Mouse (Mus musculus): ENCODE measurements at regions not wholly inside any gene's neighbourhood (a gene's known extent, or its start where the extent isn't known, plus 50 kb on each side); places are given as distances from the start of the nearest gene placed in this dataset.
A peak's percentile ranks its signal among the peaks of the same experiment; 100 is the strongest.

DNA sequence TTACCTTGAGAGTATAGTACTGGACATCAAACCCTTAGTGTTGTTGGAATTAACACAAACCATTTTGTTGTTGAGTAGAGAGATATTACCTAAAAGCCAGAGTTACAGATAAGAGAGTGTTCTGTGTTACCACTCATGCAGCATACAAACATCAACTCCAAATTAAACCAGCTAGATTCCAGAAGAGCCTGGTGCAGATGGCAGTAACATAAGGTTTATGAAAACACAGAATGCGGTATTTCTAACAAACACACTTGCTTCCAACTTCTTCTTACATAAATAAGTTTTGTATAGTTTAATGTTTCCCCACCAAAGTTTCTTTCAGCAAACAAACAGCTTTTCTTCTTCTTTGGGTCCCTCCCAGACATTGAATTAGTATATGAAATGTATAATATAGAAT, 675.1 kb downstream of the Adgrl2 start:
- no peak for DNase-seq

DNA sequence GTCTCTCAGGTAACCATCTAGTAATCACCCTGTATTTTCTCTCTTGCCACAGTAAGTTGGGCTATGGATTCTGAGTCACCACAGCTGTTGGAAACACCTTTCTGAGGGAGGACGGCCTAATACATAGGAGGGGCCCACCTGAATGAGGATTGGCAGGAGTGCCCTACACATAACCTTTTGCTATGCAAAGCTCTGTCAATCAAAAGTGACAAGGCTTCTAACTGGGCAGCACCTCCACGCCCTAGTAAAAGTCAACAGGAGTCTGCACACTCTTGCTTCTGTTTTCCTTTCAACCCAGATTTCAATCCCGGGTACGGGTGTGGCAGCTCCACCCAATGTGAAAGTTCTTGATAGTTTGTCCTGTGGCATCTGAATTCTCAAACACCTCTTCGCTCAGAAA, 694.8 kb downstream of the Adgrl2 start:
- DNase-seq = no peak

- DNase-seq = peak; percentile 51
Observed at GRCm38 (mm10) chr3:148278978-148279377, 711.4 kb downstream of the Adgrl2 start.

- no peak for DNase-seq
Observed at GRCm38 (mm10) chr3:148272159-148272848, 718.1 kb downstream of the Adgrl2 start.

GRCm38 (mm10) chr3:148268812-148269211, 721.5 kb downstream of the Adgrl2 start:
- DNase-seq = no peak

DNA sequence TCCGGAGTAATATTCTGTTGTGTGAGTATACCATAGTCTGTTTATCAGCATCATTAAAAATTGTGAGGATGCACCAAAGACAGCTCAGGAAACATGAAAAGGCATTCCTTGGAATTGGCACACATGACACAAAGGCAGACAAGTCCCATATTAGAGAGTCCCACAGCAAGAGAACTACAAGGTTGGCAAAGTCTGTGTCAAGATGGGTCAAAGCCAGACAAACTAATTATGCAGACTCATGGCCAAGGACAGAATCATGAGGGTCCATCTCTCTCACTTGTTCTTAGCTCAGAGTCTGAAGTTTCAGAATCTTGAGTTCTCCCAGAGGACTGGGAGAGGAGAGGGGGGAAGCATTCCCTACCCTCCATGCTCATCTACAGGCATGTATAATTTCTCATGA, 731.1 kb downstream of the Adgrl2 start:
- no peak for DNase-seq

GRCm38 (mm10) chr3:148248617-148249016, 741.7 kb downstream of the Adgrl2 start:
- DNase-seq = peak; percentile 87

GRCm38 (mm10) chr3:148246786-148247185, 743.6 kb downstream of the Adgrl2 start:
- no peak for DNase-seq

DNA sequence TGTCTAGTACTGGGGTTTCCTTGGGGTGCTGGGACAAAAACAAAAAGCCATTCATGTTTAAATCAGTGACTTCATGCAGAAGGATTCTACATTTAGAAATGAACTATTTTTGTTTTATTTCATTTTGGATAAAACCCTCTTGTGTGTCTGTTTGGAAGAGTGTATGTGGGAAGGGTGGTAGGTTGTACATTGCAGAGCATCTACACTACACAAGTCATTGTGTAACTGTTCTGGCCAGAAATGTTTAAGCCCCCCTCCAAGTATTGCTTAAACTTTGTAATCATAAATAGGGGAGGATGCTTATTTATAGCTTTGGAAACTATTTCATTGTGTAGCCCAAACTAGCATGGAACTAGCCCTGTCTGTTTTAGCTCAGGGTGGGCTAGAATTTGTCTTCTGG, 752.3 kb downstream of the Adgrl2 start:
- no peak for DNase-seq

DNA sequence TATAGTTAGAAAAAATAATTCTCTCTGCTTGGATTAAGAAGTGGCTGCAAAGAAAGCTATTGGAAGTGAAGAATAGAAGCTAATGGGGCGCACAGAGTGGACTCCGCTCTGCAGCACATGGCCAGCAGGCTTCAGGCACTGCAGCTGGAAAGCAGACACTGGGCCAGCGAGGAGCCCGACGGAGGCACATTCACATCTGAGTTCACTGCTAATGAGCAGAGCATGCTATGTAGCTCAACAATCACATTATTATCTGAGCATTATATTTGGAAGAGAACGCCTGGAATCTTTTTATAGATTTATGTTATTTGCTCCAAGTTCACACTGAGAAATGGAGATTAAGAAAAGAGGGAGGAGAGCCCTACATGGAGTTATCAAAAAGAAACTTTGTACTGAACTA, 752.8 kb downstream of the Adgrl2 start:
- DNase-seq = peak; percentile 32

GRCm38 (mm10) chr3:148233616-148234015, 756.7 kb downstream of the Adgrl2 start:
- DNase-seq = no peak

DNA sequence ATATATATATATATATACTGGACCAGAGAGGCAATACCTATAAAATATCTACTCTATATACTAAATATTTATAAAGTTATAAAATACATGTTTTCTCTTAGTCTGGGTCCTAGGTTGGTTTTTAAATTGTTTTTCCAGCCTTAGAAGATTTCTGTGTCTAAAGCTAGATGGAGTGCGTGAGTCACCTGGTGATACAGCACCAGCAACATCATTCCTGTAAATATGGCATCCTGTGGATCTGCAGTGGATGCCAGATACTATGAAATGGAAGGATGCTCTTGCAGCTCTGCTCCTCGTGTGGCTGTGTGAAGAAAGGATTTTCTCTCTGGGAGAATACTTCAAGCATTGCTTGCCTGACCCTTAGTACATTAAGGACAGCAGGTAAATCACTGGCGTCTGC, 761.2 kb downstream of the Adgrl2 start:
- no peak for DNase-seq

GRCm38 (mm10) chr3:148228002-148228707, 762.2 kb downstream of the Adgrl2 start:
- DNase-seq = peak; percentile 31

DNA sequence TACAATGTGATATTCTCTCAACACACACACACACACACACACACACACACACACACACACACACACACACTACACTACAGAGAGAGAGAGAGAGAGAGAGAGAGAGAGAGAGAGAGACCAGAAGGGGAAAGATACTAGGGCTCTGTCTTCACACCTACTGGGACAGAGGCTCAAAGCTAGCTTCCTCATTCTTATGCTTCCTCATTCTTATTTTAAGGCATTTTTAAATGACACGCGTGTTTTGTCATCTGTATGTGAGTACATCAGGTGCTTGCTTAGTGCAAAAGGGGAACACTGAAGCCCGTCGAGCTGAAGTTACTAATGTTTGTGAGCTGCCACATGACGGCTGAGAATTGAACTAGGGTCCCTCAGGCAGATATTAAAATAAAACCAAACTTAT, 769.5 kb downstream of the Adgrl2 start:
- no peak for DNase-seq

DNA sequence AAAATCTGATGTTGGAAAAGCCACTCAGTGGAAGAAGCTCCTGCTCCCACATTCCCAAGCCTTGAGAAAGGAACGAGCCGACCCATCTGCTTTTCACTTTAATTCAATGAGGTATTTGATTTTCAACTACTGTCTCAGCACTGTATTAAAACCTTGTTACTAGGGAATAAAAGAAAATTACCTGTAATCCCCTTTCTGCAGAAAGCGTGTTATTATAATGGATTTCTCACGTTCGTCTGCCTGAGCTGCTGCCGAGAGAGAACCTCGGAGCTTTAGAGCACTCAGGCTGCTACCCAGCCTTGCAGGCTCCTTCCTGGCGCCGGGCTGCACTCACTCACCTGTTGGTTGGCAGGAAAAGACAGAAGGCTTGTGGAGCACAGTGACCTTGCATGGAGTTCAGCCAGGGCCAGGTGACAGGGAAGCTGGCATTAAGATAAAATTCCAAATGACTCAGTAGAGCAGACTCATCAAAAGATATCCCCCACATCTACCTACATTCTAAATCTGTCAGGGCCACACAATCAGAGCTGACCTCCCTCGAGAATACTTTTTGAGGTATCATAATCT, 770.2 kb downstream of the Adgrl2 start:
- no peak for DNase-seq

DNA sequence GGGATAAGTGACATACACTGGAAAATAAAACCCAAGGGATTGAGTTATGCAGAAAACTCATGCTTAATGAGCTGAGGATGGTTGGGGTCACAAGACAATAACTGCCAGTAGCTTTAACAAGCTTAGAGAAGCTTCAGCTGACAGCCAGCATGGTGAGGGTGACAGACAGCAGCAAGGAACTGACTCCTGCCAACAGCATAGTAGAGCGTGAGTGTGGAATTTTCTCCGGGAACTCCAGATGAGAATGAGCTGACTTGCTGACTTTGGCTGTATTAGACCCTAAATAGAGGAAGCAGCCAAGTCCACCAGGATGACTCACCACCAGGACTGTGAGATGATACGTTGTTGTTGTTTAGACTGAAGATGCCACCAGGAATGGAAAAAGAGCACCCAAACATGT, 788.2 kb downstream of the Adgrl2 start:
- peak; percentile 66 for DNase-seq

GRCm38 (mm10) chr3:148186704-148187103, 803.7 kb downstream of the Adgrl2 start:
- no peak for DNase-seq

GRCm38 (mm10) chr3:148167556-148167955, 822.8 kb downstream of the Adgrl2 start:
- DNase-seq = no peak

DNA sequence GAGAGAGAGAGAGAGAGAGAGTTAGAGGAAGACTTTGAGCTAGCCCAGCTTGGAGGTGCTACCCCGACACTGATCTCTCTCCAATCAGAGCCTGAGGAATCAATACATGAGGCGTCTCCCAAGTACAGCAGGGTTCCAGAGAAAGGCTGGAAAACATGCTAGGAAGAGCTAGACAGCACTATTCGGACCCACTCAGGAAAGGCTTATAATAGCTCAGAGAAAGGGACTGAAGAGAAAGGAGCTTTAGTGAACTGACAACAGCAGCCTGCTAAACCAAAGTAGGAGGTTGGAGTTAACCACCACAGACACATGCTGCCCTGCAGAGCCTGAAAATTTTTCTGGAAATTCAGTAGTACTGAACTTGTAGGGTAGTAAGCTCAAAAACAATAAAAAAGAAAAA, 831.3 kb downstream of the Adgrl2 start:
- DNase-seq = no peak

- no peak for DNase-seq
Observed at GRCm38 (mm10) chr3:148158533-148158932, 831.8 kb downstream of the Adgrl2 start.

DNA sequence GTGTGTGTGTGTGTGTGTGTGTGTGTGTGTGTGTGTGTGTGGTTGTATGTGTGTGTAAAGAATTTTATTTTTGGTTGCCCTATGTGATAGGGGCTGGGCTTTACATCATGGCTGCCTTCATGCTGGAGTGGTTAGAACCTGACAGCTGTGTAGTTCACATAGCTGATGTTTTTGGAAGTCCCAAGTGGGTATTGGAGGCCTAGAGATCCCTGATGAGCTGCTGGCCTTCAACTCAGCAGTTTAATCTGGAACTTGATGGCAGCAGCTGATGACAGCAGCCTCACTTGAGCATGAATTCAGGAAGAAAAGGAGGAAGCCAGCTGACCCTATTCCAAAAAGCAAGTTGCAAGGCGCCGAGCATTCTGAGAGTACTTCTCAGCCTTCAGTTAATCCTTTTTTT, 846.6 kb downstream of the Adgrl2 start:
- peak; percentile 31 for DNase-seq

DNA sequence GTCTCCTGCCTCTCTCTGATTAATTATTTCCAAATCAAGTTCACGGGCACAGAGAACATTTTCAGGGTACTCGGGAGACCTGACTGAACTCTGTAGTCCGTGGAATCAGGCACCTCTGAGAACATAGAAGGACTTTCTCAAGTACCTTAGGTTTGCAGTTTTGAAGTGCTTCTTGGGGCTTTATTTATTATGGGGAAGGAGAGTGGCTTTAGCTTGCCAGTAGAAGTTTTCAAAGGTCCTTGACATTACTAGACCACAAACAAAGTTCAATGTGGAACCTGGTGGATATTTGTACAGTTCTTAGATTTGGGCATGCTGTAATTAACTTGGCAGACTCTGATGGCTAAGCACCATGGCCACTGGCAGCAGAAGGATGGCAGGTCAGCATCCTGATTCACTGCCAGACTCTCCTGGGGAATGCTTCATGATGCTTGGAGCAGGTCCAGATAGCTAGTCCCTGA, 853.5 kb downstream of the Adgrl2 start:
- peak; percentile 45 for DNase-seq

DNA sequence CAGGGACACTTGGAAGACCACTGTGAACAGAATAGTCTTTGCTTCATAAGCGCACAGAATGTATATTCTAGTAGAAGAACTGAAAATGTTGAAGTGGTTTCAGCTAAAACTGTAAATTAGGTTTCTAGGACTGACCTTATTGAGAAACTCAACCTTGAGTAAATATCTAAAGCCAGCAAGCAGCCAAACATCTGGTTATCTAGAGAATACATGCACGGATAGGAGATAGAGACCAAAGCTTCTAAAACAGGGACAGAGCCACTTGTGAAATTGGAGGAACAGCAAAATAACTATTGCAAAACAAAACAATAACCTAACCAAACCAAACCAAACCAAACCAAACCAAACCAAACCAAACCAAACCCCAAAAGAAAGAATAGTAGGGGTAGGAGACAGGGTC, 855.7 kb downstream of the Adgrl2 start:
- DNase-seq = no peak

DNA sequence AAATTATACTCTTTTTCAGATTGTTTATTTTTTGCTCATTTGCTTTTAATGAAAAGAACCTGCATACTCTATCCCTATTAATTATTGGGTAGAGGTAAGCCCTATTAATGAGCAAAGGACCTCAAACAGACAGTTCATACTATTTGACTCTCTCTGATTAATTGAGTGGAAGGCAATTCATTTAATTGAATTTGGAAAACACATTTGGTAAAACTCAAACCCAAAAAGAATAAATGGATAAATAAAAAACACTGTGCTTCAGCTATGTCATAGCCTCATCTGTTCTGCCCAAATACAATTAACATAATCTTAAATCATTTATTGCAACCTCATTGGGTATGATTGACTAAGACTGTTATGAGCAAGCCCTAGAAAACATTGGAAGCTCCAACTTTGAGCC, 874.8 kb downstream of the Adgrl2 start:
- DNase-seq = no peak

All from lung, postnatal 10 days (tissue).